Mouse (Mus musculus) G1E (cell line): Measurements from ENCODE around the gene Bst2.

ENCODE experiments used
- CTCF ChIP-seq: IDR thresholded peaks from 2 replicates; pipeline ENCODE4 v1.5.1; 2012; ENCODE audit warnings: low read depth, low read length, inconsistent platforms, mixed read lengths
- GATA1 ChIP-seq: IDR thresholded peaks from 2 replicates; pipeline ENCODE4 v1.6.1; 2012; ENCODE audit warnings: borderline replicate concordance, low read length, inconsistent platforms, mixed read lengths
- TAL1 ChIP-seq: conservative IDR thresholded peaks from 2 replicates; pipeline ENCODE4 v1.6.1; 2012; ENCODE audit warnings: low read depth, low read length, inconsistent platforms, mixed read lengths

DNA sequence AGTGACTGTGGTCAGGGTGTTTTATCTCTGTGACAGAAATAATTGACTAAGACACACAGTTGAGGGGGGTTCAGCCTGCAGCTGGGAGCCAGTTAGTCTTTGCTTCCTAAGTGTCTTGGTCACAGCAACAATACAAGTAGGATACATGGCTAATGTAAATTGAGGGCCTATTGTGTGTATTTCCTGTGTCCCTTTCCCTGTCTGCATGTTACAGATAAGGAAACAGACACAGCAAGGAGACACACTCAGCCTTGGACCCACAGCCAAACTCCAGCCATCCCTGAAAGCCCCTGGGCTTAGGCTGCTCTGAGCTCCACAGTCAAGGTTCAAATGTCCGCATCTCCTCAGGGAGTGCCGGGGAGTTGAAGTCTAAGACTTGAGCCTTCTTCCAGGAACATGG is 17.4 kb upstream of the Bst2 start:
- no peak for TF ChIP-seq CTCF
- TF ChIP-seq TAL1 = no peak
- TF ChIP-seq GATA1 = no peak
